Mouse (Mus musculus) forebrain, embryonic 11.5 days (tissue): ENCODE measurements around the gene Dmap1. TPM values are rescaled to one million over a fixed set of nuclear protein-coding genes. Genes with fewer than 3 reads are reported as not detected.

Source experiments
- ATAC-seq: fragments of 200-750 bp; cut with Nextera tagmentation; replicated peaks from 2 replicates; pipeline ENCODE4 v1.8.0; 2017; ENCODE audit warnings: moderate TSS enrichment; ENCODE audit not compliant: low FRiP score
- DNase-seq: peaks from one replicate; pipeline ENCODE4 v3.0.0-alpha.2; 2017; ENCODE audit warnings: low spot score
- H3K27ac ChIP-seq: fragments of 300-500 bp; sonication (generic); 2 replicates; pipeline ENCODE4 v1.5.1; 2014; ENCODE audit warnings: low read depth, low read length
- H3K27me3 ChIP-seq: fragments of 300-500 bp; sonication (generic); 2 replicates; pipeline ENCODE4 v1.6.1; 2014; ENCODE audit warnings: mild to moderate bottlenecking, low read length, mixed read lengths; ENCODE audit not compliant: control insufficient read depth, insufficient read depth
- H3K36me3 ChIP-seq: fragments of 300-500 bp; sonication (generic); 2 replicates; pipeline ENCODE4 v1.6.1; 2014; ENCODE audit warnings: mild to moderate bottlenecking, low read length, moderate library complexity, mixed read lengths; ENCODE audit not compliant: control insufficient read depth, insufficient read depth
- H3K4me1 ChIP-seq: fragments of 300-500 bp; sonication (generic); replicated peaks from 2 replicates; pipeline ENCODE4 v1.6.1; 2014; ENCODE audit warnings: low read length, mixed read lengths; ENCODE audit not compliant: control insufficient read depth, insufficient read depth
- H3K4me2 ChIP-seq: fragments of 300-500 bp; sonication (generic); 2 replicates; pipeline ENCODE4 v1.6.1; 2014; ENCODE audit warnings: low read depth, mild to moderate bottlenecking, low read length, moderate library complexity, mixed read lengths; ENCODE audit not compliant: severe bottlenecking
- H3K4me3 ChIP-seq: fragments of 300-500 bp; sonication (generic); 2 replicates; pipeline ENCODE4 v1.5.1; 2014; ENCODE audit warnings: low read depth, low read length
- H3K9ac ChIP-seq: fragments of 300-500 bp; sonication (generic); 2 replicates; pipeline ENCODE4 v1.6.1; 2014; ENCODE audit warnings: low read length
- H3K9me3 ChIP-seq: fragments of 300-500 bp; sonication (generic); 2 replicates; pipeline ENCODE4 v1.6.1; 2016; ENCODE audit warnings: low read length, mixed read lengths; ENCODE audit not compliant: control insufficient read depth
- WGBS: fragments of 180-500 bp; shearing (Covaris S2); extraction: QIAGEN DNeasy Blood & Tissue Kit; methylation state at CpG from one replicate; pipeline ENCODE4 v1.1.7; 2014; 5-methylcytosine and 5-hydroxymethylcytosine counted together
- polyA plus RNA-seq: library from polyadenylated mRNA; unstranded; fragments of >200 nt; fragmentation: Nextera tagmentation; extraction: Ambion mirVana; gene quantifications from 2 replicates; pipeline ENCODE4 v1.2.1, GENCODE M21; 2014

Dmap1 gene
- polyA plus RNA-seq, 1 experiment from 2014 or later: 79.1 TPM

DNA sequence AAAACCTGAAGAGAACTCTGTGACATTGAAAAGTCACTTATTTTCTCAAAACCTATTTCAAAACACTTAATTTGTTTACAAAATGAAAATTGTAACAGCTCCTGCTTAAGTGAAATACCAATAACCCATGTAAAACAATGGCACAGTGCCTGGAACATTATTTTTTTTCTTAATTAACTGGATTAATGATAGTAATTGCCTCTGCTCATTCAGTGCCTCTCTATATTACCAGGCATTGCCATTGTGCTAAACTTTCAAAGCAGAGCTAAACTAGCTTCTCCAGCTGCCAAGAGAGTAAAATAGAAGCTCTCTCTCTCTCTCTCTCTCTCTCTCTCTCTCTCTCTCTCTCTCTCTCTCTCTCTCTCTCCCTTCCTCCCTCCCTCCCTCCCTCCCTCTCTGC lies 390 bp upstream of the Dmap1 start:
- Histone ChIP-seq H3K4me2 (peak overlapping the region; percentile 76), H3K27me3 (no peaks in the 10 kb centered on the region), H3K36me3 (no peaks in the 10 kb centered on the region), H3K9me3 (no peaks in the 10 kb centered on the region), H3K4me1 (peaks cover 3% of the 10 kb centered on the region; the same call in 1 of the 2 replicates), H3K27ac (no peak overlapping the region), H3K4me3 (peak overlapping the region; percentile 79), H3K9ac (peak overlapping the region; percentile 69; the same call in 1 of the 2 replicates)
- DNase-seq: no peak
- ATAC-seq: peak; percentile 53; the same call in 1 of the 2 replicates

DNA sequence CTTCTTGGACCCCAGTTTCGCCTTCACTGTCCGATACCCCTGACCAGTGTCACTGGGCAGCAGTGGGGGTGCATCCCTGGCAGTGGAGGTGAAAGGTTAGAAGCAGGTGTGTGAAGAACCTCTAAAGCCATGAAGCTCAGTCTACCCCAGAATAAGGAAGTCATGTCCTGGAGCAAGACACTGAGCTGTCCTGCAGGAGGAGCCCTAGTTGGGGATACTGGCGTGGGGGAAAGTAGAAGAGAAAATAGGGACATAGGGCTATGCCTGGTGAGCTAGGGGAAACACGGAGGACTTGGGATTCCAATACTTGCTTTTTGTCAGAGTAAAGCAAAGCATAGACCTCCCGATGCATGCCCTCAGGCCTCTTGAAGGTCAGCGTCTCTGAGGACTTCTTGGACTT lies 1.1 kb downstream of the Dmap1 start:
- no peak for ATAC-seq
- no peaks in the 10 kb centered on the region for H3K9me3 ChIP-seq
- H3K9ac ChIP-seq: no peak overlapping the region
- H3K4me2 ChIP-seq: peak overlapping the region; percentile 76
- 77% methylated on average over 6 of the region's 6 CpGs for WGBS
- H3K36me3 ChIP-seq: peaks cover 2% of the 10 kb centered on the region; the same call in 1 of the 2 replicates
- H3K27me3 ChIP-seq: no peaks in the 10 kb centered on the region
- peak overlapping the region; percentile 79; the same call in 1 of the 2 replicates for H3K4me3 ChIP-seq
- no peak overlapping the region for H3K27ac ChIP-seq
- H3K4me1 ChIP-seq: peaks cover 3% of the 10 kb centered on the region; the same call in 1 of the 2 replicates
- no peak for DNase-seq

DNA sequence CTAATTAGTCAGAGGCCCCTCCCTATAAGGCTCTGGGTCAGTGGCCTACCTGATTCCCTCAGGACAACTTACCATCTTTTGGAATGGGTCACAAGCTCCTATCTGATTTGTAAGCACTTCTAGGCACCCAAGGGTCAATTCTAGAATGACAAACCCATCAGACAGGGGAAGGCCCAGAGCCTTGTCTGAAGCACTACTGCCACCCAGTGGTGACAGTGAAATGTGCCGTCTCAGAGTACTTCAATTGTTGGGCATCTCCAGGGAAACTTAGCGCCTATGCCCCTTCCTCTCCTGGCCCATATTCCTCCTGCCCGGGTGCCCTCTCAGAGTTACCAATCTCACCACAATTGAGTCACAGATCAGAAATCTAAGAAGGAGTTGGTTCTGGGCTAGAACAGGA lies 5.2 kb downstream of the Dmap1 start:
- no peak overlapping the region for H3K27ac ChIP-seq
- no peak overlapping the region for H3K9ac ChIP-seq
- ATAC-seq (peak; percentile 53), DNase-seq (peak; percentile 86)
- no peaks in the 10 kb centered on the region for H3K27me3 ChIP-seq
- H3K36me3 ChIP-seq: peaks cover 18% of the 10 kb centered on the region
- H3K4me3 ChIP-seq: no peak overlapping the region
- 24% methylated on average over 3 of the region's 3 CpGs for WGBS
- no peaks in the 10 kb centered on the region for H3K9me3 ChIP-seq
- H3K4me1 ChIP-seq: peaks cover 3% of the 10 kb centered on the region; the same call in 1 of the 2 replicates
- H3K4me2 ChIP-seq: no peak overlapping the region

DNA sequence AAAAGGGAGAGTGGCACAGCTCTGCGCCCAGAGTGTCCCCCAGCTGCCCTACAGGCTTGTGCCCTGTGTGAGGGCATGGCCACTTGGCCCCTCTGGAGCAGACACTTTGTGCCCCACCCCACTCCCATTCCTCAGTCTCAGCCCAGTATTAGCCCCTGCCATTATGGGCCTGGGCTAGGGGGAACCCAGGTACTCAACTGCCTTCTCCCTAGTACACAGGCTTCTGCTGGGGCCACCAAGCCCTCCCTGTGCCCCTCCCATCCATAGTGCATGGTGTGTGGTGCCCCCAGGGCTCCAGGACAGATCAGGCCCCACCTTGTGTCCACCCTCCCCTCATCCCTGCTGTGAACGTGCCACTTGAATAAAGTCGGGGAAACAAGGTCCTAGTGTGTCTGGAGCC lies 8.2 kb downstream of the Dmap1 start:
- H3K27ac ChIP-seq: no peak overlapping the region
- H3K4me3 ChIP-seq: no peak overlapping the region
- no peaks in the 10 kb centered on the region for H3K27me3 ChIP-seq
- H3K4me1 ChIP-seq: no peaks in the 10 kb centered on the region
- ATAC-seq (no peak), DNase-seq (no peak)
- H3K4me2 ChIP-seq: no peak overlapping the region
- 80% methylated on average over 3 of the region's 3 CpGs for WGBS
- no peaks in the 10 kb centered on the region for H3K9me3 ChIP-seq
- peaks cover 18% of the 10 kb centered on the region for H3K36me3 ChIP-seq
- no peak overlapping the region for H3K9ac ChIP-seq

DNA sequence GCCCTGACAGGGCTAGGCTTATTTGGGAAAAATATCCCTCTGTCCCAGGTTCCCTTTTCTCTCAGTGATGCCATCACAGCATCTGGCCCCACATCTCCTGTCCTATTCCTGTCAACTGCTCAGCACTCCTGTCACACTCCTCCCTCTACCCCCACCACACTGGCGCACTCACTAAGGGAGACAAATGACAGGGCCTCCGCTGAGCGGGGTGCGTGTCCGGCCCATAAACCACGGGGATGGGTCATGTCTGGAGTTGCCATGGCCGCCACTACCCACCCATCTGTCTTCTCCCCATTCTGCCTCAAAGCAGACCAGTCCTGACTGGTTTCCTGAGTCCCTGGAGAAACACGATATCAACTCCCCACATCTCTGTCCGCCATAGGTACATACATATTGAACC lies 10.0 kb downstream of the Dmap1 start:
- 0 out of 2 replicates have a peak, but pooled peaks have one; percentile 19 for ATAC-seq
- H3K27ac ChIP-seq: no peak overlapping the region
- peaks cover 18% of the 10 kb centered on the region for H3K36me3 ChIP-seq
- H3K4me1 ChIP-seq: no peaks in the 10 kb centered on the region
- no peak overlapping the region for H3K4me2 ChIP-seq
- no peak overlapping the region for H3K9ac ChIP-seq
- WGBS: 89% methylated on average over 9 of the region's 9 CpGs
- no peak overlapping the region for H3K4me3 ChIP-seq
- no peaks in the 10 kb centered on the region for H3K27me3 ChIP-seq
- H3K9me3 ChIP-seq: no peaks in the 10 kb centered on the region
- DNase-seq: no peak

DNA sequence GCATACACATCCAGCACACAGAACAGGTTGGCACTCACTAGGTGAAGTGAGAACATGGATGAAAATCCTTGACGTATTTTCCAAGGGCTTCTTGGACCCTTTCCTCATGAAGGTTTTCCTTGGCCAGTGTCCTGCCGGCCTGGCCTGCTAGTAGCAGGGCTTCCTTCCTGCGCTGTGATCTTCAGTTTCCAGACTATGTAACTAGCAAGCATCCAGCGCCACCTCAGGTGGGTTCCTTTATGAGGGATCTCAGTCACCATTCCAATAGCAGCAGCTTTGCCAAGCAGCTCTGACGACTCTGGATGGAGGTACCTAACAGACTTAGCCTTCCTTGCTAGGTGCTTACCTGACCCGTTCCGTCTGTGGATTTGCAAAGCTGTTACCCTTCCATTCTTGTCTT lies 12.2 kb downstream of the Dmap1 start:
- no peak for DNase-seq

DNA sequence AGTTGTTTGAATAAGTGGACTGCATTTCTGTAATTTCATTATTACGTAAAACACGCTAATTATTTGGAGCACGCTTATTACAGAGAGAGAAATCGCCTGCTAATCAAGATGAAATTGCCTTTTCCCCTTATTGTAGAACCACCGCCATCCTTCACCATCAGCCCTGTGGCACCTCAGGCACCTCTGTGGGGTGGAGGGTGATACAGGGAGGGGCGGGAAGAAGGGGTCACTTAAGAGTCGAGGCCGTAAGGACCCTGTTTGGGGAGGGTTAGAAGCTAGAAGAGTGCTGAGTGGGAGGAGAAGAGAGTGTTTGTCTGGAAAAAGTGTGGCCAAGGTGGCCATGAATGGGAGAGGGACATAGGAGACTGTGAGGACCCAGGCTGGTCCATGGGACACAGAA lies 16.0 kb downstream of the Dmap1 start:
- no peak overlapping the region for H3K27ac ChIP-seq
- no peaks in the 10 kb centered on the region for H3K27me3 ChIP-seq
- no peak for DNase-seq
- no peaks in the 10 kb centered on the region for H3K4me1 ChIP-seq
- no peaks in the 10 kb centered on the region for H3K36me3 ChIP-seq
- ATAC-seq: no peak
- H3K4me3 ChIP-seq: no peak overlapping the region
- H3K9ac ChIP-seq: no peak overlapping the region
- H3K4me2 ChIP-seq: no peak overlapping the region
- no peaks in the 10 kb centered on the region for H3K9me3 ChIP-seq
- 83% methylated on average over 8 of the region's 8 CpGs for WGBS

More for the DNA sequence above, 12.2 kb downstream of the Dmap1 start:
- Histone ChIP-seq H3K9ac (no peak overlapping the region), H3K9me3 (no peaks in the 10 kb centered on the region), H3K36me3 (peaks cover 9% of the 10 kb centered on the region), H3K27ac (no peak overlapping the region), H3K4me1 (no peaks in the 10 kb centered on the region), H3K4me3 (no peak overlapping the region), H3K4me2 (no peak overlapping the region), H3K27me3 (no peaks in the 10 kb centered on the region)
- no peak for ATAC-seq
- 79% methylated on average over 7 of the region's 7 CpGs for WGBS

DNA sequence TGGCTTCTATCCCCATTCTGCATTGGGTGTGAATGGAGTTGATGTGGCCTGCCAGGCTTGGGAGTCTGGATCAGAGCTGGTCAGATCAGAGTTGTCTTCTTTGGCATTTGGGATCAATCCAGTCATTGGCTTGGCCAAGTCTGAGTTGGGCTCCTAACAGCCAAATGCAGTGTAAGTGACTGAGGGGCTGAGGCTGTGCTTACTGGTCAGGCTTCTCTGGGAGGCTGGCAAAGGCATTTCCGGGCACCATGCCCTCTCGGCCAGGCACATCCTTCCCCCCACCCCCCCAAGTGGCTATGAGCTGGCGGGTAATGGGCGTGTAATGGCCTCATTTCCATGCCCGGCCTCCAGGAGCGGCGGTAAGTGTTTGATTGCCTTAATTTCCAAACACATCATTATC lies 16.5 kb downstream of the Dmap1 start:
- Histone ChIP-seq H3K27me3 (no peaks in the 10 kb centered on the region), H3K9me3 (no peaks in the 10 kb centered on the region), H3K36me3 (no peaks in the 10 kb centered on the region), H3K4me3 (no peak overlapping the region), H3K27ac (no peak overlapping the region), H3K9ac (no peak overlapping the region), H3K4me2 (no peak overlapping the region), H3K4me1 (no peaks in the 10 kb centered on the region)
- DNase-seq: no peak
- no peak for ATAC-seq
- WGBS: 81% methylated on average over 7 of the region's 7 CpGs

DNA sequence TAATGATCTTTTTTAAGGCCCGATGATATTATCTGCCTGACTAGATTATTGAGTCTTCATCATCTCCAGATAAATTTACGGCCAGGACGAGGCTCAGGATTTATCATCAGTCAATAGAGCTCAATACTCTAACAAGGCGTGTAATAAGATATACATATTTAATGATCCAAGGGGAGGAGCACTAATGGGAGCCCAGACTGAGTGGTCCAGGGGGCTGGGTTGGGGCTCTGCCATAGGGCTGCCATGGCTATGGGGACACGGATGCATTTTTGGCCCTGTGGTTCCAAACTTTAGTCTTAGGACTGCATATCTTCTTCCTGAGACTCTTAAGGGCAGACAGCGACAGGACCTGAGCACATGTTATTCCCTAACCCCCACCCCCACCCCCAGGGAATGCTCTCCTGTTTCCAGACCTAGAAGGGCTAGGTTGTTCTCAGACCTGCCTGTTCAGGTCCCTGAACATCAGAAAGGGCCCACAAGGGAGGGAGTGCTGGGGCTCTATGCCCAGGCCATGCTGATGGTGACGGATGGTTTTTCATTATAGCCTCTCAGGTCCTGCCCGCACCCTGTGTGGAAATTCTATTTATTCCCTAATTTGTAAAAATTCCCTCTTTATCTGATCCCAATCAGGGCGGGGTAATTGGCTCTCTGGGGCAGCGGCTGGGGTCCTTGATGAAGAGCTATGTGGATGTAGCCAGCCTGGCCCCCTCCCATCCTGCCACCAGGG lies 17.5 kb downstream of the Dmap1 start:
- no peak for ATAC-seq
- DNase-seq: no peak

More for the DNA sequence above, 17.5 kb downstream of the Dmap1 start:
- H3K4me2 ChIP-seq: no peak overlapping the region
- WGBS: 90% methylated on average over 10 of the region's 10 CpGs
- H3K9ac ChIP-seq: no peak overlapping the region
- no peaks in the 10 kb centered on the region for H3K9me3 ChIP-seq
- no peaks in the 10 kb centered on the region for H3K36me3 ChIP-seq
- no peaks in the 10 kb centered on the region for H3K27me3 ChIP-seq
- H3K4me3 ChIP-seq: no peak overlapping the region
- H3K27ac ChIP-seq: no peak overlapping the region
- H3K4me1 ChIP-seq: no peaks in the 10 kb centered on the region
